Mouse (Mus musculus) thymus, adult 2 months (tissue): ENCODE results near the gene Gm20388.

Source experiments
- CTCF ChIP-seq: fragments of 200-500 bp; IDR thresholded peaks from 2 replicates; pipeline ENCODE4 v1.5.1; 2012; ENCODE audit warnings: mild to moderate bottlenecking, control low read depth, low read length, moderate library complexity, borderline replicate concordance; ENCODE audit not compliant: control insufficient read depth, poor library complexity, insufficient read depth; ENCODE audit errors: extremely low read depth
- POLR2A ChIP-seq: fragments of 200-500 bp; IDR thresholded peaks from 2 replicates; pipeline ENCODE4 v1.6.1; 2012; ENCODE audit warnings: mild to moderate bottlenecking, low read length, control low read depth, moderate library complexity; ENCODE audit not compliant: control insufficient read depth, poor library complexity, insufficient read depth; ENCODE audit errors: extremely low read depth

DNA sequence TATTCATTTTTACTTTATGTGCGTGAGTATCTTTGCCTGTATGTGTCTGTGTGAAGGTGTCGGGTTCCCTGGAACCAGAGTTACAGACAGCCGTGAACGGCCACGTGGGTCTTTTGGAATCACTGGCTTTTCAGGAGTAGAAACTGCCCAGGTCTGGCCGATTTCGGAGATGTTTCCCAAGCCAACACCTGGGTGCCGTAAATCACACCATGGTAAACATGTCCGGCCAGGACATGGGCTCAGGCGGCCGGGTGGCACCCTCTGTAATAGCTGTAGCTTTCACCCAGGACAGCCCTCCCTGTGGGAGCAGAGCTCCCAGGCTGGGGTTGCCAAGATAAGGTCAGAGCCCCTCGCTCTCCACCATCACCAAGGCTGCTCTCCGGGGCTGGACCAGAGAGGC, 974.2 kb downstream of the Gm20388 start:
- no peak for TF ChIP-seq POLR2A
- no peak for TF ChIP-seq CTCF
